Mouse (Mus musculus): ENCODE measurements around the gene Kntc1.

Kntc1 gene

GRCm38 (mm10) chr5:123869615-123870014 is 120.1 kb downstream of the Kntc1 start:
- no peak for DNase-seq
